Mouse (Mus musculus) olfactory bulb, adult 2 months (tissue): ENCODE results near the gene Rin2.

Experiments used
- CTCF ChIP-seq: fragments of 200-500 bp; IDR thresholded peaks from 2 replicates; pipeline ENCODE4 v1.5.1; 2012; ENCODE audit warnings: low read depth, mild to moderate bottlenecking, low read length, moderate library complexity; ENCODE audit not compliant: insufficient read depth
- POLR2A ChIP-seq: fragments of 200-500 bp; IDR thresholded peaks from 2 replicates; pipeline ENCODE4 v1.6.1; 2012; ENCODE audit warnings: mild to moderate bottlenecking, low read depth, low read length, moderate library complexity; ENCODE audit not compliant: insufficient read depth

DNA sequence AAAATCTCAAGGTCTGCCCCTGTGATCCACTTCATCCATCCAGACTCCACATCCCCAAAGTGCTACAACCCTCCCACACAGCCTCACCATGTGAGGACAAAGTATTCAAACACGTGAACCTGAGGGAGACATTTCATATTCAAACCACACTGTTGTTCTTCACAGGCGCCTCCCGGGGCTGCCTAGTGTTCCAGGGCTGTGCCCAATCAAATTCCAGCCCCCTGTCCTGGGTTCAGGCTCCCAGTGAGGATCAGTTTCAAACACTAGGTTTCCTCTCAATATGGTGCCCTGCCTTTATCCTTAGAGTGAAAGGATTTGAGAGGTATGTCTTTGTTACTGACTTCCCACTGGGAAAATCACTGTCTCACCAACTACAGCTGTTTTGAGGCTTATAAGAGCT is 18.9 kb upstream of the Rin2 start:
- TF ChIP-seq POLR2A (no peak), CTCF (no peak)
